Mouse (Mus musculus) adrenal gland, postnatal 25 days (tissue): ENCODE measurements around the gene Lrba. TPM values are rescaled to one million over a fixed set of nuclear protein-coding genes. Genes with fewer than 3 reads are reported as not detected.

ENCODE experiments used
- DNase-seq: peaks from one replicate; pipeline ENCODE4 v3.0.0; 2021; ENCODE audit warnings: mixed read lengths
- total RNA-seq: library from RNA; stranded (reverse); gene quantifications from 2 replicates; pipeline ENCODE4 v1.2.3, GENCODE M21; 2021

Gene Lrba
- total RNA-seq, 1 experiment from 2014 or later = 40.3 TPM

- no peak for DNase-seq
These were observed 578.3 kb downstream of the Lrba start for GRCm38 (mm10) chr3:86802825-86803224.

DNA sequence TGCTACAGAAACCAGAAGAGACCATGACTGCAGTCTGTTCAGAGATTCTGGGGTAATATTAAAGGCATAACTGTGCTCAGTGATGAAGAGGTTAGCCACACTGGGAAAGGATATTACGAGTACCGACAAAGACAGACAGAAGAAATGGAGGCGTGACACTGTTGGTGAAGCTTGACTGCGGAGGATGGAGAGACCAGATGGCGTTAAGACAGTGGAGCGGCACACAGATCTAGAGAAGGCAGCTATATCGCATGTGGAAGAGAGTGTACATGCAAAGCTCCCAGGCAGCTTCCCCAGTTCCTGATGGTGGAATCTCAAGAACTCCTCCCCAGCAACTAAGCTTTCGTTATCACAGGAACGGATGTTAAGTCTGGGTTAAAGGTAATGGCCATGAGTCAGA lies 579.8 kb downstream of the Lrba start:
- DNase-seq = no peak

DNA sequence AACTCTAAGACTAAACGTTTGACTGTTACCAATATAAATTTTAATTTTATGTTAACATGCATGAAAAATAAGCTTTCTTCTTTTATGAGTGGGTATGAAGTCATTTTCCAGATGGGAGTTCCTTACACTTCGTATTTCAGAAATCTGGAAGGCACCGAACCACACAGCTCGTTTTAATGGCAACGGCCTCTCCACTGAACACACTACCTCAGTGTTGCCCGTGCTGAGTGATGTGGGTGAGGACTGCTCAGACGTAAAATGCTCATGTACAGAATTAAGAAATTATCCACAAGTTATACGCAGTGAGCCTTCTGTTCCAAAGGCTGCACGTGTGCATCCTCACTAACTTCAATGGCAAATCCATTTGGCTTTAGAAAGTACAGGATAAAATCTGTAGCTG lies 582.4 kb downstream of the Lrba start:
- no peak for DNase-seq

- peak; percentile 41 for DNase-seq
These were observed 583.4 kb downstream of the Lrba start for GRCm38 (mm10) chr3:86807750-86808467.

GRCm38 (mm10) chr3:86809199-86809598 lies 584.7 kb downstream of the Lrba start:
- no peak for DNase-seq

DNA sequence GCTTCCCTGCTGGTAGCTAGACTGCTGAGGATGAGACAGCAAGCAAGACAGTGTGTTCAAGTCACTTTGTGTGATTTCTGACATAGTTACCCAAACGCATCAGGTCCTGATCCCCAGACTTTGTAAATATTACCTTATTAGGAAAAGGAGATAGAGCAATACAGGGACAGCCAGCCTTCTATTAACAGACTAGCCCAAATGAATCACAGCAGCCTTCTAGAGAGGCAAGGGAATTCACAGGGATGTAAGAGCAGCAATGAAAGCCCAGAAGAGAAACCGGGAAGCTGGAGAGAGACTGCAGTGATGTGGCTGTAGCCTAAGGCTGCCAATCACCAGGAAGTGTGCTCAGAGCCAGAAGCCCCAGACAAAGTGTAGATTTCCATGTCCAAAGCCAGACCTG lies 585.2 kb downstream of the Lrba start:
- no peak for DNase-seq

DNA sequence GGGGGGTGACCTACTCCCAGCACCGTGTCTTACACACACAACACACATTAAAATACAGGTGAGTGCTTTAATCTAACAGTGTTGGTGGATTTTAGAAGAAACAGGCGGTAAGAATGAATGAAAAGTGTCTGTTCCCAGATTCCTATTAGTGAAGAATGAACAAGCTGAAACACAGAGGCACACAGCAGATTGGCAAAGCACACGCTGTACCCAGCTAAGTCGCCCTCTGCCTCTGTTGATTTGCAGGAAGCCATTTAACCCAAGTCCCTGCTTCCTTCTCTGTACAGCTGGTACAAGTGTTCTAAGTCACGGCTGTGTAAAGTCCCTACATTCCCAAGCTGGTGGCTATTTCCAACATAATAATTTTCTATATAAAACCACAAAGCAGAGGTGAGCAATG lies 586.4 kb downstream of the Lrba start:
- no peak for DNase-seq

DNA sequence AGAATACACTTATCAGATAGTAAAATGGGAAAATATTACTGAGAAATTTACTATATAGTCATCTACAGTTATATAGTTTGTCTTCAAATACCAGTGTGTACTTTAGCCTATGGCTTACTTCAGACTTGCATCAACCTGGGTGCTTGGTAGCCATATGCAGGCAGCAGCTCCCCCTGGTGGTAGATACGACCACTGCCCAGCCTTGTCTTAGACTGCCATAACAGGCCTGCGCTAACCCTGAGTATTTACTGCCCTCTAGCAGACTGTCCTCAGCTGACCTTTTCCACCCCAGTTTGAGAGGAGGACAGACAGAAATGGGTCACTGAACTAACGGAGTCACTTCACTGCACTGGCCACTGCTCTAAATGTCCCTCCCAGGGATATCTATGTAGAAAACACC lies 588.2 kb downstream of the Lrba start:
- DNase-seq = peak; percentile 80

DNA sequence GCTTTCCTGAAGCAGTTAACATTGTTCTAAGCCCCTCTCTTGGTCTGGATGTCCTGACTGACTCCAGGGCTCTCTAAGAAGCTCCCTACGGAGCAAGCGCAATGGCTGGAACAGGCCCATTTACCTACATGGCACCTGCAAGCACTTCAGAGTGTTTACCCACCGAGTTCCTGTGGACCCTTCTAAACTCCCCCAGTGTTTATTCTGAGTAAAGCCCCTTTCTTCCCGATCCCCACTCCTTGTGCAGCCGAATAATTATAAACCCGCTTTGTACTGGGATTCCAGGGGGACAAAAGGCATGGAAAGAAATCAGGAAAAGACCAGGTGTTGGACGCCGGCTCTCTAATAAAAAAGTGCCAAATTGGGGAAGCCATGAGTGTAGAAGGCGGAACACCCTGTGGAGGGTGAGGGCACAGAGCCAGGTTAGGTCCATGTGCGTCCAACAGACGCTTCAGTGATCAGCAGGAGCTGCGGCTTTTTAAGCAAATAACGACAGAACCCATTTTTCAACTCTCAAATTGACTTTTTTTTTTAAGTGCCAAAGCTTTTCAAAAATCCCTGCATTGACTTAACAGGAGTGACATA lies 593.6 kb downstream of the Lrba start:
- DNase-seq = no peak

DNA sequence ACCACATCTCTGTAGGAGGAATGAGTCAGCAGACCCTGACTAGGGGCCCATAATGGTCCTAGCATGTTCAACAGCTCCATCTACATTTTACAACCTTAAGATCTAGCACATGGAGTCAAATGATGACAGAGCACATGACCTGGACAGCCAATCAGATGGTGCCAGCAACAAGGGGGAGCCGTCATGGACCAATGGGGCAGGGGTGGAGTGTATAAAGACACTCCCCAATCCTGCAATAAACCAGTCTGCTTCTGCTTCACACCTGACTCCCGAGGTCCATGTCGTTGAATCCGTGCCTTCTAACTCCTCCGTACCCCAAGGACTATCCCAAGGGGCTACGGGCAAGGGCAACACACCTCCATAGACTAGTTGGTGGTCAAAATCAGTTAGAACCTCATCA lies 594.9 kb downstream of the Lrba start:
- DNase-seq = no peak

GRCm38 (mm10) chr3:86820344-86820743 lies 595.9 kb downstream of the Lrba start:
- DNase-seq = no peak

GRCm38 (mm10) chr3:86821383-86821782 lies 596.9 kb downstream of the Lrba start:
- no peak for DNase-seq

- DNase-seq = no peak
These were observed 603.0 kb downstream of the Lrba start for GRCm38 (mm10) chr3:86827506-86827905.

- no peak for DNase-seq
These were observed 607.6 kb downstream of the Lrba start for GRCm38 (mm10) chr3:86832115-86832514.

Other genes starting within 250 kb of the Lrba start
- not detected in 2 replicates for gene Prss48, start 222.2 kb upstream of the Lrba start, total RNA-seq
- gene Rps3a1, start 82.0 kb upstream of the Lrba start, total RNA-seq = 721 and 784 TPM in 2 replicates